Mouse (Mus musculus) brain, embryonic 14.5 days (tissue): ENCODE data around the gene Tmem150a. TPM values are rescaled to one million over a fixed set of nuclear protein-coding genes. Genes with fewer than 3 reads are reported as not detected.

Source experiments
- DNase-seq: peaks from one replicate; pipeline ENCODE4 v3.0.0-alpha.2; 2011; ENCODE audit warnings: low read depth
- CTCF ChIP-seq: fragments of 200-500 bp; IDR thresholded peaks from 2 replicates; pipeline ENCODE4 v1.5.1; 2012; ENCODE audit warnings: inconsistent platforms, mild to moderate bottlenecking, moderate library complexity, borderline replicate concordance; ENCODE audit not compliant: insufficient read depth, insufficient read length; ENCODE audit errors: extremely low read depth
- POLR2A ChIP-seq: fragments of 200-500 bp; IDR thresholded peaks from 2 replicates; pipeline ENCODE4 v1.6.1; 2012; ENCODE audit warnings: mild to moderate bottlenecking, inconsistent platforms, borderline replicate concordance; ENCODE audit not compliant: poor library complexity, insufficient read depth, insufficient read length, severe bottlenecking; ENCODE audit errors: extremely low read depth
- polyA plus RNA-seq: library from polyadenylated mRNA; depleted of rRNA; stranded (reverse); fragments of >200 nt; gene quantifications from 2 replicates; pipeline ENCODE4 v1.2.3, GENCODE M21; 2012

Tmem150a gene
- polyA plus RNA-seq, 1 experiment, result 37.0 TPM

DNA sequence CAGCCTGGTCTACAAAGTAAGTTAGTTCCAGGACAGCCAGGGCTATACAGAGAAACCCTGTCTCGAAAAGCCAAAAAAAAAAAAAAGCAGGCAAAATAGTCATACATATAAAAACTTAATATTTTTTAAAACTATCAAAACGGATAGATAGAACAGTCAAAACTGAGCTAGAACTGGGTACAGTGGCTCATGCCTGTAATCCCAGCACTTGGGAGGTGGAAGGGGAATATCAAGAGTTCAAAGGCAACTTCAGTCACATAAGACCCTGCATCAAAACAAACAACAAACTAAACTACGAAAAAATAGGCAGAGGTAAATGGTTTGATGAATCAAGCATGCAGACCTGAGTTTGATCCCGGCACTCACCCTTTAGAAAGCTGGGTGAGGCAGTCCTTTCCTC is 25.1 kb upstream of the Tmem150a start:
- DNase-seq, result no peak
- no peak for TF ChIP-seq CTCF
- no peak for TF ChIP-seq POLR2A

DNA sequence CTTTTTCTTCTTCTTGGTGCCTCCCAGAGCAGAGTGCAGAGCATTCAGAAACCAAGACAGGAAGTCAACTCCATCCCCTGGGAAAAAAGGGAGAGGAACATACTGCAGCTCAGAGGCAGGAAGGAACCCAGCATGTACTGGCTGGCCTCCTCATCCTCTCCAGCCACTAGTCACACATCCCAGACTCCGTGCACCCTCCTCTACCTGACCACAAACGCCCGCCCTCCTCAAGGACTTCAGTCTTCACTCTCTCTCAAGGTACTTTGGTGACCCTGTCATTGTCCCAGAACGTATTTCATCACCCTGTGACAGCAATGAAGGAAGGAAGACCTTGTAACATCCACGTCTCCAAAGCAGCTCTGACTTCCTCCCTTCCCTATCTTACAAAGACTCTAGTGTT is 22.1 kb upstream of the Tmem150a start:
- no peak for TF ChIP-seq CTCF
- no peak for TF ChIP-seq POLR2A
- no peak for DNase-seq

DNA sequence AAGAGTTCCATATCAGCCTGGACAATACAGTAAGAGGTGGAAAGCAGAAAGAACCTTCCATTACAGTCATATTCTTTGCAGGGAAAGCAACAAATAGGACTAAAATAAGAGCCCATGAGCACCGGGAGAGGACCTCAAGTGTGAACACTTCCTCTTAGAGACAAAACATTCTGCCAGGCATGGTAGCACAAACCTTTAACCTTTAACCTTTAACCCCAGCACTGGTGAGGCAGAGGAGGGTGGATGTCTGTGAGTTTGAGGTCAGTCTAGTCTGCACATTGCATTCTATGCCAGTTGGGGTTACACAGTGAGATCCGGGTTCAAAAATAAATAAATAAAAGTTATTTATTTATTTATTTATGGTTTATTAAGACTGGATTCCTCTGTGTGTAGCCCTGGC is 14.8 kb upstream of the Tmem150a start:
- DNase-seq, result no peak
- TF ChIP-seq CTCF, result no peak
- TF ChIP-seq POLR2A, result no peak

DNA sequence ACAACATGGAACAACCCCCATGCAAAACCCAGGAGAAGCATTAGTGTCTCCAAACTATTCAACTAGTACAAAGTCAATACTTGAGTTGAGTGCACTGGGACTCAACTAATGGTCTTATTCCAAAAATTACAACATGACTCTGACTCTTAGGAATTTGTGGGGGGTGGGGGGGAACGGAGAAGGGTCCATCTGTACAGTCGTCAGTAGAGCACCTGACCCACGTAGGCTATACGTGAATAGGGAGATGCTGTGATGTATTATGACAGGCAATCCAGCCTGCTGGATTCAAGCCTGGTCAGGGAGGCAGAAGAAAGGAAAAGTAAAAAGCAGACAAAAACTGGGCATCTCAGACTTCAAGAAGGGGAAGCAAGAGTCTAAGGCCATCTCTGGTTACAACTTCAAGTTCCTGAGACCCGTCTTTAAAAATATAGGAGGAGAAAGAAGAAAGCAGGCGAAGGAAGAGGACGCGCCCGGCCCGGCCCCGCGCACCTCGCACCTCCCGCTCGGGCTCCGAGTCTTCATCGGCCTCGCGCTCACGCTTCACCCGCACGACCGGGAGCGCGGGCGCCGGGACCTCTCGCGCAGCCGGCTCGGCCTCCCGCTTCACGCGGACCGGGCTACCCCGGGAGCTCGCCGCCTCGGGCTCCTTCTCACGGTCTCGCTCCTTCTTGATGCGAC is 10.7 kb upstream of the Tmem150a start:
- no peak for TF ChIP-seq CTCF
- TF ChIP-seq POLR2A, result no peak
- no peak for DNase-seq

DNA sequence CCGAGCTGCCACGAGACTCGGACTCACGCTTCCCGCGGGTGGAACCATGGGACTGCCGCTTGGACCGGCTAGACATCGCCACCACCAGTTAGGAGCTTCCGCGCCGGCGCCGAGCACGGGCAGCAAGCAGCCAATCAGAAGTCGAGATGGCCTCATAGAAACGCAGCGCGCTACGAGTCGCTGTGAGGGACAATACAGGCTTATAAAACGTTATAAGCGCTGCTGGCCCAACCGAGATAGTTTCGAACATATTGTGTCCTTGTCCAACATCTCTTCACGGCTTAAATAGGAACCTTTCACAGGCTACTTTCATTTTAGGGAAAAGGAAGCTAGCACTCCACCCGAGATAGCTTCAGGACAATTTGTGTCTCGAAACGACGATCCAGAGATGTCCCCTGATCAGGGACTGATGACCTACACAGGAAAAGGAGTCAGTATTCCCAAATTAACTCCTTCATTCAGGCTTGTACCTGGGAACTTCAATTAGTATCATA is 10.1 kb upstream of the Tmem150a start, which contains the start of gene Usp39:
TSS of gene Usp39 (minus strand) at position 111 of the 494 bp plus-strand sequence.
- peak; percentile 98 for DNase-seq
- TF ChIP-seq POLR2A (no peak; the same call in 1 of the 2 replicates), CTCF (no peak)

DNA sequence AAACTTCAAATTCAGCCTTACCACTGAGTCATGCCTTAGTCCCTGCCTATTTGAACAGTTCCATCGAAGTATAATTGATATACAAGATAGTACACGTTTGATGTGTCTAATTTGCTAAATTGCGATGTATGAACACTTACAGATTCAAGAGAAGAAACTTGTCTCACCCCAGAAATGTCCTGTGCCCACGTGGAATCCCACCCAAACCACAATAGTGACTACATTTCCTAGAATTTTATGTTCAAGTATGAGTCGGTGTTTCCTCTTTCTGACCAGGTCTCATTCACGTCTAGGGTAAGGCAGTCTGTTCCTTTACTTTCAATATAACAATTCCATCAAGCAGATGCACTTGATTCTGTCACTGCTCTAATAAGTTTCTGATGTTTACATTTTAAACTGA is 9.6 kb upstream of the Tmem150a start:
- no peak for DNase-seq
- TF ChIP-seq POLR2A (no peak), CTCF (no peak)

DNA sequence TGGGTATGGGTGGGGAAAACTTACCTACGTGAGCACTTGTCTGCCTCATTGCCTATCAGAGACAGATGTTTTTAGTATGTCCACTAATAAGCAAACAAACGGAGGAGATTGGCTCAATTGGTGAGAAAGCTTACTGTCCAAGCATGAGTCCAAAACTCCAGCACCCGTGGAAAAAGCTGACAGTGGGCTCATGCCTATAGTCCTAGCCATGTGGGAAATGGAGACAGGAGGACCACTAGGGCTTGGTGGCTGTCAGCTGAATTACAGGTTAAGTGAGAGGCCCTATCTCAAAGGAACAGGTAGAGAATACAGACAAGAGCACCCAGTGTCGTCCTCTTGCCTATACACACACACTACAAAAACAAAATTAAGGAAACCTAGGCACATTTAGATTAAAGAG is 9.0 kb upstream of the Tmem150a start:
- no peak for DNase-seq
- no peak for TF ChIP-seq POLR2A
- TF ChIP-seq CTCF, result no peak

DNA sequence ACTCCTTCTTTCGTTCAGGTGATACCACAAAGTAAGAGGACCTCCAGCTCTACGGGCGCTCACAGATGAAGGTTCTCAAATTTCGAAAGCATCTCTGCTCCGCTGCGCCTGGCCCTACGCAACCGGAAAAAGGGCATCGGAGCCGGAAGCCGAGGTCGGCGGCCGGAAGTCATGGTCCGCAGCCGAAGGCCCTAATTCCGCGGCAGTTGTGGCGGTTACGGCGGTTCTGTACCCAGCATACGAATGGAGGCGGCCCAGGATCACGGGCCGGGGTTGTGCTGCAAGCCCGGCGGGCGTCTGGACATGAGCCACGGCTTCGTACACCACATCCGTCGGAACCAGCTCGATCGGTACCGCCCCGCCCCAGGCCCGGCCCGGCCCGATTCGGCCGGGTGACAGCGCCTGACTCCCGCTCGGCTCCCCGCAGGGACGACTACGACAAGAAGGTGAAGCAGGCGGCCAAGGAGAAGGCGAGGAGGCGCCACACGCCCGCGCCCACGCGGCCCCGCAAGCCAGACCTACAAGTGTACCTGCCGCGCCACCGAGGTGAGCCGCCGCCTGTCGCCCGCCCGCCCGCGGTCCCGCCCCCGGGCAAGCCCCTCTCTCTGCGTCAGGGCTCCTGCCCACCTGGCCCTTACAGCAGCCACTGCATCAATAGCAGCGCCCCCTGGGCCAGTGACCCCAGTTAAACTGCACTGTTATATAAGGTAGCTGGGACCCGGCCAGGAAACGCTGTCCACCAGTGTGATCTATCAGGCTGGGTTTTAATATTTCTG is 7.9 kb upstream of the Tmem150a start, which contains the start of gene 0610030E20Rik:
TSS of gene 0610030E20Rik (plus strand) at position 152 of the 776 bp plus-strand sequence.
- peak; percentile 6; the same call in 1 of the 2 replicates for TF ChIP-seq CTCF
- peak; percentile 16; the same call in 1 of the 2 replicates for TF ChIP-seq POLR2A
- DNase-seq, result peak; percentile 87

DNA sequence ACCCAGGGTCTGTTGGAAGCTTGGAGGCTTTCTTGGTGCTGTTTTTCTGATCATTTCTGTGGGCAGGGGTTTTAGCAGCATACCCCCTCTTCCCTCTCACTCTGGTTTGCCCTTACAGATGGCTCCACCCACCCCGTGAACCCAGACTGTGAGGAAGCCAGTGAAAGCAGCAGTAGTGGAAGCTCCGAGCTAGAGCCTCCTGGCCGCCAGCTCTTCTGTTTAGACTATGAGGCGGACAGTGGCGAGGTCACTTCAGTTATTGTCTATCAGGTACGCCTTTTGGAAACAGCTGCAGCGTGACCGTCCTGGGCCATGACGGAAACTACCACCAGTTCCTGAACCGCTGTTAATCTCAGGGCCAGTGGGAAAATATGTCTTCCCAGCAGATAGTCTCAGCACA is 6.8 kb upstream of the Tmem150a start:
- no peak for TF ChIP-seq CTCF
- no peak for TF ChIP-seq POLR2A
- no peak for DNase-seq

DNA sequence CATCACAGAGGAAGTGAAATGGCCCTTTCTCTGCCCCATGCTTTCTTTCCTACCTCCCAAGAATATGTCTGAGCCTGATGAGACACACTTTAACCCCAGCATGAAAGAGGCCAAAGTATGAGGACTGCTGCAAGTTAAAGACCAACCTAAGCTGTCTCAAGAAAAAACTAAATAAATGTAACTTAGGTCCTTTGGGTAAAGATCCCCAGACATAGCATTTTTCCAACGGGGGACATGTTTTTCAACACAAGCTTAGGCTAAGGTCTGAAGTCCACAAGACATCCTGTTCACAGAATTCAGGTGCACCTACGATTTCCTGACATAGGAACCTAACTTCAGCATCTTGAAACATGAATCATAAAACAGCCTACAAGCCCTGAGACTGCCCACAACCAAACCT is 5.0 kb upstream of the Tmem150a start:
- TF ChIP-seq CTCF, result no peak
- TF ChIP-seq POLR2A, result no peak
- no peak for DNase-seq

DNA sequence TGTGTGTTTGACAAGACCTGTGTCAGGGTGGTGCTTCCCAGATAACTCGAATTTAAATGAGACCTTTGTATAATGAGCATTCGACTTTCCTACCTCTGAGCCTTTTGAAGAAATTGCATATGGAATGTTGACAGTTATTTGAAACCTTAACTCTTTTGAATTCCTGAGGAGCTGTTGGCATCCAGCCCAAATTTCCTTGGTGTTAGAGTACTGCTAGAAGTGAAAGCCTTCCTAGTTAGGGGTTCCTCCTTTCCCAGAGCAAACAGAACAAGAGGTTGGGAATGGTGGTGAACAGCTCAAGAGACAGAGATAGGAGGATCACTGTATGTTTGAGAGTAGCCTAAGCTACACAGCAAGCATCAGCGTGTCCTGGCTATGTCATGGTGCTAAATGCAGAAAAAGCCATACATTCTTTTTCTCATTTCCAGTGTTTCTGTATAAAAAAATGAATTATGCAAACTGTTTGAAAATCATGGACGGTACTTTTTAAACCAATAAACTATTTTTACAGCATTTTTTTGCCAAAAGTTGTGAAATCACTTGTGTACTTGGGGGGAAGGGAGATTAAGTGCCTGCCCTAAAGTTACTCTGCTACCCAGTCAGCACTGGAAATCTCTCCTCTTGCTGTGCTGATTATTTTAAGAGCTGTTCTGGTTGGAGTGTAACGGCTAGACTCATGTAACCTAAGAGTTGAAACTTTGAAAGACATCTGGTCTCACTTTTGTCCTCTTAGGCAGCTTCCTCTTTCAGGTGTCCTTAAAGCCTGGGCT is 2.4 kb upstream of the Tmem150a start:
- no peak for DNase-seq
- no peak for TF ChIP-seq POLR2A
- TF ChIP-seq CTCF, result no peak

DNA sequence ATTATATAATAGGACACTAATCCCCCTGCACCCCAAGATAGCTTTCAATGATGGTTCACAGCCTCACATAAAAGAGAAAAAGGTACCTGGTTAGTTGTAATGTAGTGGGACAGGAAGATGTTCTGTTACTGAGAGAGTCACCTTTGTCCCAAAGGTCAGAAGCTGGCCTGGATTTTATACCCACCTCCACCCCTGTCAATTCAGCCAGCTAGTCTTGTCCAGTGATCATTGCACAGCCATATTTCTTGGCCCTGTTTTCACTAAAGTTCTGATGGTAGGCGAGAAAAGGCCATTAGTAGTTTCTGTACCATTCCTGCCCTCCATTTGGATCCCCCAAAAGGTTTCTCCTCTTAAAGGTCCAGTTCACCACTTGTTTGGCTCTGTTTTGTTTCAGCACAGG is 1.2 kb upstream of the Tmem150a start:
- DNase-seq, result no peak
- TF ChIP-seq POLR2A (no peak), CTCF (no peak)
